Mouse (Mus musculus) R1 (cell line): ENCODE measurements at regions not wholly inside any gene's neighbourhood (a gene's known extent, or its start where the extent isn't known, plus 50 kb on each side); places are given as distances from the start of the nearest gene placed in this dataset.

Source experiments
- DNase-seq: peaks from one replicate; pipeline ENCODE4 v3.0.0-alpha.2; 2018; ENCODE audit warnings: low read depth, low spot score

DNA sequence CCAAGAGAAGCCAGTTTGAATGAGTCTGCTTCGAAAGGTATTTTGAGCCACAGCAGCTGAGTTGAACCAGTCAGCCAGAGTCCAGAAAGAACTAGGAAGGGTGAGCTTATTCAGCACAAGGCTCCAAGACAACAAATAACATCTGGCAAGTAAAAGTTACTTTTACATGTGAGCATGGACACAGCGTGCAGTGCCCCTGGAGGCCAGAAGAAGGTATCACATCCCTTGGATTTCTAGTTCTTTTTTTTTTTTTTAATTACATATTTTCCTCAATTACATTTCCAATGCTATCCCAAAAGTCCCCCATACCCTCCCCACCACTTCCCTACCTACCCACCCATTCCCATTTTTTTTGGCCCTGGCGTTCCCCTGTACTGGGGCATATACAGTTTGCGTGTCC is 367.4 kb downstream of the Gm9008 start:
- peak; percentile 14 for DNase-seq

GRCm38 (mm10) chr6:76115758-76116157 is 381.8 kb downstream of the Gm9008 start:
- peak; percentile 62 for DNase-seq

DNA sequence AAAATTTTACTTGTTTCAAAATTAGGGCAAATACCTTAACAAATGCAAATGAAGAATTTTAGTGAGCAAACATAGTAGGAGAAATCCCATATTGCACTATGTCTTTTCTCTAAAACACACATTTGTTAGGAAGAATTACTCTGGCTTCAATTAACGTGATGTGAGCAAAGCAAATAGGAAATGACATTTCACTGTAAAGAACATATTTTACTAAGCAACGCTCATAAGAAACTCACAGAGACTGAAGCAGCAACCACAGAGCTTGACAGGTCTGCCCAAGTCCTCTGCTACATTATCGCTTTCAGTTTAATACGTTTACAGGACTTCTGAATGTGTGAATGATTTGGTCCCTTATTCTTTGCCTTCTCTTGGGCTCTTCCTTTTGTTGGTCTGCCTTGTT is 383.2 kb downstream of the Gm9008 start:
- DNase-seq: no peak

DNA sequence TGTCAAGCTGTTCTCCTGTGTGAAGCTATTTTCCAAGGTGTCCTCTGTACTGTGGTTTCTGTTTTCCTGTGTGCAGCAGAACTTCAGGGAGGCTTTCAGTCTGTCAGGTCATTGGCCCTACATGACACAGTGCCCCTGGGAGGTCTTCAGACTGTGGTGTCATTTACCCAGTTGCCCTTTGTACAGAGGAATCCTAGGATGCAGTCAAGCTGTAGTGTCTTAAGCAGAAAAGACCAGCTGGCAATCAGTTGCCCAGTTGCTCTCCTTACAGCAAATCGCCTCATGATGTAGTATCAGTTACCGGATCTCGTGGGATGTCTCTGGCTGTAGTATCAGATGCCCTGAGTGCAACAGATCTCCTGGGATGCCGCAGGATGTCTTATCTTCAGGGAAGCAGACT is 432.2 kb downstream of the Gm9008 start:
- DNase-seq: no peak

GRCm38 (mm10) chr6:76052652-76053313 is 444.8 kb downstream of the Gm9008 start:
- DNase-seq: peak; percentile 4

DNA sequence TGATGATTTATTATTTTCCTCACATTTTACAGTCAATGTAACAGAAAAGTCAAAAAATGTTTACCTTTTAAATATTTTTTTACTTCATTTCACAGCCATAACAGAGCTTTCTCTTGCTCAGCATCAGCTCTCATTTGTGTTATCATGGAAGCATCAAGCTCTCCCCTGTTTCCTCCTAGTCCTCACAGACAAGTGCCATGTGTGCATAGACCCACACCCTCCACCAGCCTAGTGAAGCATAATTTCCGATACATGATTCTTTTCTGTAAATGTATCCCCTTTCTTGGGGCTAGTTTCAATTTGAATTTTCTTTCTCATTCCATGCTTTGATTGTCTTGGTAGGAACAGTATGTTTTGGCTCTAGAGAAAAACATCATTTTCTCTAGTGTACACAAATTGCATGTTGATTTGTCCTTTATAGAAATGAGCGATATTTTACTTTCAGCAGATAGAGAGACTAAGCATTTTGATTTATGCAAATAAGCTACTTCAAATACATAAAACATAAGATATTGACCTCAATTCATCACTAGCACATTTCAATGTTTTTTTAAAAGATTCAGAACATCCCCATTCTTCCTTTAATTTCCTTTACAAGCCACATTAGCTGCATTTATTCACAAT is 489.7 kb downstream of the Gm9008 start:
- DNase-seq: no peak
